Mouse (Mus musculus): ENCODE results near the gene Tigit. TPM values are rescaled to one million over a fixed set of nuclear protein-coding genes. Genes with fewer than 3 reads are reported as not detected.

Gene Tigit
- total and polyA plus RNA-seq, 3 experiments = not detected

- no peaks in the 10 kb centered on the region for H3K9me3 ChIP-seq (replicated peaks)
- no peaks in the 10 kb centered on the region for H3K36me3 ChIP-seq (replicated peaks)
- no peaks in the 10 kb centered on the region for H3K4me1 ChIP-seq (ENCODE audit: insufficient read depth, low read depth, low read length)
- ATAC-seq (ENCODE audit: extremely low read depth, insufficient number of reproducible peaks, low FRiP score, poor library complexity, severe bottlenecking) (no peak), DNase-seq (ENCODE audit: low spot score) (no peak)
- no peak for TF ChIP-seq CTCF (IDR thresholded peaks at IDR 0.05; ENCODE audit: low read depth, low read length)
- no peak for TF ChIP-seq GATA2 (IDR thresholded peaks at IDR 0.05; ENCODE audit: borderline replicate concordance, low read depth, low read length)
- TF ChIP-seq GATA1 (IDR thresholded peaks at IDR 0.05; ENCODE audit: borderline replicate concordance, low read length) = no peak
- no peak for TF ChIP-seq TAL1 (conservative IDR thresholded peaks at IDR 0.05; ENCODE audit: low read depth, low read length)
- TF ChIP-seq POLR2AphosphoS5 (IDR thresholded peaks at IDR 0.05; ENCODE audit: insufficient replicate concordance, low read depth, low read length) = no peak
- no peaks in the 10 kb centered on the region; the same call in 1 of the 2 replicates for H3K27me3 ChIP-seq (ENCODE audit: insufficient read depth, low read length)
- H3K4me3 ChIP-seq (ENCODE audit: low read depth, low read length) = no peak overlapping the region
These were observed 55.9 kb downstream of the Tigit start for GRCm38 (mm10) chr16:43608066-43608465.

GRCm38 (mm10) chr16:43607086-43607485, 56.9 kb downstream of the Tigit start:
- Histone ChIP-seq H3K9me3 (replicated peaks) (no peaks in the 10 kb centered on the region), H3K4me3 (ENCODE audit: low read depth, low read length) (no peak overlapping the region), H3K4me1 (ENCODE audit: insufficient read depth, low read depth, low read length) (no peaks in the 10 kb centered on the region), H3K27me3 (ENCODE audit: insufficient read depth, low read length) (no peaks in the 10 kb centered on the region; the same call in 1 of the 2 replicates), H3K36me3 (replicated peaks) (no peaks in the 10 kb centered on the region)
- no peak for TF ChIP-seq TAL1 (conservative IDR thresholded peaks at IDR 0.05; ENCODE audit: low read depth, low read length)
- TF ChIP-seq POLR2AphosphoS5 (IDR thresholded peaks at IDR 0.05; ENCODE audit: insufficient replicate concordance, low read depth, low read length) = no peak
- TF ChIP-seq CTCF (IDR thresholded peaks at IDR 0.05; ENCODE audit: low read depth, low read length) = no peak
- no peak for TF ChIP-seq GATA2 (IDR thresholded peaks at IDR 0.05; ENCODE audit: borderline replicate concordance, low read depth, low read length)
- TF ChIP-seq GATA1 (IDR thresholded peaks at IDR 0.05; ENCODE audit: borderline replicate concordance, low read length) = no peak
- ATAC-seq (ENCODE audit: extremely low read depth, insufficient number of reproducible peaks, low FRiP score, poor library complexity, severe bottlenecking) = no peak
- DNase-seq (ENCODE audit: low spot score) = no peak

- DNase-seq (ENCODE audit: low spot score) = no peak
- no peak for TF ChIP-seq GATA2 (IDR thresholded peaks at IDR 0.05; ENCODE audit: borderline replicate concordance, low read depth, low read length)
- no peak for TF ChIP-seq GATA1 (IDR thresholded peaks at IDR 0.05; ENCODE audit: borderline replicate concordance, low read length)
- TF ChIP-seq POLR2AphosphoS5 (IDR thresholded peaks at IDR 0.05; ENCODE audit: insufficient replicate concordance, low read depth, low read length) = no peak
- no peak for TF ChIP-seq TAL1 (conservative IDR thresholded peaks at IDR 0.05; ENCODE audit: low read depth, low read length)
- TF ChIP-seq CTCF (IDR thresholded peaks at IDR 0.05; ENCODE audit: low read depth, low read length) = no peak
- H3K27me3 ChIP-seq (ENCODE audit: insufficient read depth, low read length) = no peaks in the 10 kb centered on the region; the same call in 1 of the 2 replicates
- H3K4me1 ChIP-seq (ENCODE audit: insufficient read depth, low read depth, low read length) = no peaks in the 10 kb centered on the region
- no peaks in the 10 kb centered on the region for H3K36me3 ChIP-seq (replicated peaks)
- no peaks in the 10 kb centered on the region for H3K9me3 ChIP-seq (replicated peaks)
- no peak for ATAC-seq (ENCODE audit: extremely low read depth, insufficient number of reproducible peaks, low FRiP score, poor library complexity, severe bottlenecking)
- H3K4me3 ChIP-seq (ENCODE audit: low read depth, low read length) = no peak overlapping the region
These were observed 59.4 kb downstream of the Tigit start for GRCm38 (mm10) chr16:43604399-43605013.

- ATAC-seq (ENCODE audit: extremely low read depth, insufficient number of reproducible peaks, low FRiP score, poor library complexity, severe bottlenecking) = no peak
- Histone ChIP-seq H3K36me3 (replicated peaks) (no peaks in the 10 kb centered on the region), H3K4me1 (ENCODE audit: insufficient read depth, low read depth, low read length) (no peaks in the 10 kb centered on the region), H3K4me3 (ENCODE audit: low read depth, low read length) (no peak overlapping the region), H3K9me3 (replicated peaks) (no peaks in the 10 kb centered on the region), H3K27me3 (ENCODE audit: insufficient read depth, low read length) (no peaks in the 10 kb centered on the region; the same call in 1 of the 2 replicates)
- no peak for DNase-seq (ENCODE audit: low spot score)
- no peak for TF ChIP-seq GATA2 (IDR thresholded peaks at IDR 0.05; ENCODE audit: borderline replicate concordance, low read depth, low read length)
These were observed 60.3 kb downstream of the Tigit start for GRCm38 (mm10) chr16:43603591-43604141.

GRCm38 (mm10) chr16:43602573-43602972, 61.4 kb downstream of the Tigit start:
- no peak for DNase-seq (ENCODE audit: low spot score)
- H3K9me3 ChIP-seq (replicated peaks) = no peaks in the 10 kb centered on the region
- no peaks in the 10 kb centered on the region for H3K36me3 ChIP-seq (replicated peaks)
- no peaks in the 10 kb centered on the region; the same call in 1 of the 2 replicates for H3K27me3 ChIP-seq (ENCODE audit: insufficient read depth, low read length)
- no peak for ATAC-seq (ENCODE audit: extremely low read depth, insufficient number of reproducible peaks, low FRiP score, poor library complexity, severe bottlenecking)
- no peaks in the 10 kb centered on the region for H3K4me1 ChIP-seq (ENCODE audit: insufficient read depth, low read depth, low read length)
- TF ChIP-seq CTCF (IDR thresholded peaks at IDR 0.05; ENCODE audit: low read depth, low read length) (no peak), GATA2 (IDR thresholded peaks at IDR 0.05; ENCODE audit: borderline replicate concordance, low read depth, low read length) (no peak), GATA1 (IDR thresholded peaks at IDR 0.05; ENCODE audit: borderline replicate concordance, low read length) (no peak), POLR2AphosphoS5 (IDR thresholded peaks at IDR 0.05; ENCODE audit: insufficient replicate concordance, low read depth, low read length) (no peak), TAL1 (conservative IDR thresholded peaks at IDR 0.05; ENCODE audit: low read depth, low read length) (no peak)
- H3K4me3 ChIP-seq (ENCODE audit: low read depth, low read length) = no peak overlapping the region

- Histone ChIP-seq H3K36me3 (replicated peaks) (no peaks in the 10 kb centered on the region), H3K4me3 (ENCODE audit: low read depth, low read length) (no peak overlapping the region), H3K4me1 (ENCODE audit: insufficient read depth, low read depth, low read length) (no peaks in the 10 kb centered on the region), H3K27me3 (ENCODE audit: insufficient read depth, low read length) (no peaks in the 10 kb centered on the region; the same call in 1 of the 2 replicates), H3K9me3 (replicated peaks) (no peaks in the 10 kb centered on the region)
- ATAC-seq (ENCODE audit: extremely low read depth, insufficient number of reproducible peaks, low FRiP score, poor library complexity, severe bottlenecking) = no peak
- DNase-seq (ENCODE audit: low spot score) = no peak
- TF ChIP-seq GATA2 (IDR thresholded peaks at IDR 0.05; ENCODE audit: borderline replicate concordance, low read depth, low read length) (no peak), TAL1 (conservative IDR thresholded peaks at IDR 0.05; ENCODE audit: low read depth, low read length) (no peak), CTCF (IDR thresholded peaks at IDR 0.05; ENCODE audit: low read depth, low read length) (no peak), GATA1 (IDR thresholded peaks at IDR 0.05; ENCODE audit: borderline replicate concordance, low read length) (no peak)
These were observed 64.2 kb downstream of the Tigit start for GRCm38 (mm10) chr16:43599707-43600106.

Other genes starting within 250 kb of the Tigit start
- gene Drd3, start 89.9 kb upstream of the Tigit start, total RNA-seq (2014; fragmentation: Nextera tagmentation) = not detected in 2 replicates
- not detected in 2 replicates for gene Drd3, start 89.9 kb upstream of the Tigit start, total RNA-seq (2017)
- not detected in 2 replicates for gene Drd3, start 89.9 kb upstream of the Tigit start, polyA plus RNA-seq (2012)
- 16.3 and 22.2 TPM in 2 replicates for gene Ccdc191, start 225.7 kb upstream of the Tigit start, total RNA-seq (2014; fragmentation: Nextera tagmentation)
- 11.2 and 19.6 TPM in 2 replicates for gene Ccdc191, start 225.7 kb upstream of the Tigit start, total RNA-seq (2017)
- 1.9 and 2.9 TPM in 2 replicates for gene Ccdc191, start 225.7 kb upstream of the Tigit start, polyA plus RNA-seq (2012)